8 mouse cellular contexts compared by ENCODE assay signal in the genomic region with DNA sequence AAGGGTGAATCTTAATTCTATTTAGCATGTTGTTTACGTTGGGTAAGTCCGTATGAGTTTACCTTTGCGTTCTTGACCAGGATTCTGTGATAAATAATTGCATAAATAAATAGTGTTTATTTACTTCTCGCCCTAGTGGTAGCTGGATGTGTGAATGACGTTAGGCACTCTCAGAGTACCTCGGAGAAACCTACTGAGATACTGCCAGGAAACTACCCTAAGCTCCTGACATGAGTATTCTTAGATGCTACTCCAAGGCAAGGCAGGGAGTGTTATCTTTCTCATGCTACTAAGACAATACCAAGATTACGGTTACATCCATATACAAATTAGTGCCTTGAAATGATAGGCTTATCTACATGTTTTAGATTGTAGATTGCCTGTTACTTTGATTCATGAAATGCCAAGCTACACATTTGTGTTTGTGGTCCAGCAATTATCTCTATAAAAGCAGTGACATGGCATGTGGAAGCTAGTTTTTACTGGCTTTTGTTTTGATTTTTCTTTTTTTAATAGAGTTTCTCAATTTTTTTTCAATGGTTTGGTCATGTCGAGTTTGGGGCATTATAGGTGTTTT. TPM values are rescaled to one million over a fixed set of nuclear protein-coding genes. Genes with fewer than 3 reads are reported as not detected.
DNase-seq lines count a peak whose midpoint lies in the region; ATAC-seq and TF ChIP-seq lines count a peak whose summit lies in the region.

No protein-coding gene starts in this region.

- peak overlapping the region; percentile 66 for H3K4me3 ChIP-seq in liver, adult 2 months (ENCODE audit: insufficient read depth, low read depth, low read length)
- H3K4me3 ChIP-seq in brown adipose tissue, adult 24 weeks (ENCODE audit: insufficient read depth, low read depth, low read length), result peak overlapping the region; percentile 92
- H3K4me3 ChIP-seq in hindbrain, postnatal 0 days (ENCODE audit: low read length), result peak overlapping the region; percentile 93
- peak overlapping the region; percentile 78 for H3K4me3 ChIP-seq in neural tube, embryonic 12.5 days

- no peak for TF ChIP-seq POLR2A in liver, adult 2 months (IDR thresholded peaks at IDR 0.05; ENCODE audit: extremely low read depth, insufficient read depth, low read length)

- H3K36me3 ChIP-seq in liver, adult 2 months (ENCODE audit: control insufficient read depth, insufficient read depth, low read length), result peaks cover 3% of the 10 kb centered on the region; the same call in 1 of the 2 replicates
- H3K36me3 ChIP-seq in hindbrain, postnatal 0 days (ENCODE audit: insufficient read depth, low read length), result no peaks in the 10 kb centered on the region
- H3K36me3 ChIP-seq in neural tube, embryonic 12.5 days, result peaks cover 4% of the 10 kb centered on the region

- peaks cover 3% of the 10 kb centered on the region; the same call in 1 of the 2 replicates for H3K79me2 ChIP-seq in liver, adult 2 months (ENCODE audit: control insufficient read depth, insufficient read depth, low read length)

- no peaks in the 10 kb centered on the region for H3K27me3 ChIP-seq in liver, adult 2 months (ENCODE audit: control insufficient read depth, insufficient read depth, low read length)
- H3K27me3 ChIP-seq in hindbrain, postnatal 0 days (ENCODE audit: insufficient read depth, low read length), result no peaks in the 10 kb centered on the region
- no peaks in the 10 kb centered on the region for H3K27me3 ChIP-seq in neural tube, embryonic 12.5 days (replicated peaks)

- H3K27ac ChIP-seq in liver, adult 2 months (replicated peaks; ENCODE audit: insufficient read depth, low read depth, low read length), result no peak overlapping the region
- H3K27ac ChIP-seq in brown adipose tissue, adult 24 weeks (replicated peaks; ENCODE audit: low read depth, low read length), result no peak overlapping the region
- H3K27ac ChIP-seq in hindbrain, postnatal 0 days, result peak overlapping the region; percentile 91
- no peak overlapping the region for H3K27ac ChIP-seq in neural tube, embryonic 12.5 days

- WGBS in liver, adult 2 months, result 3% methylated on average over 8 of the region's 8 CpGs
- 12% methylated on average over 8 of the region's 8 CpGs for WGBS in hindbrain, postnatal 0 days
- WGBS in neural tube, embryonic 12.5 days, result 19% methylated on average over 8 of the region's 8 CpGs

- H3K9ac ChIP-seq in liver, adult 2 months (ENCODE audit: low read depth, low read length), result no peak overlapping the region
- peak overlapping the region; percentile 85 for H3K9ac ChIP-seq in hindbrain, postnatal 0 days (replicated peaks; ENCODE audit: low read length)
- H3K9ac ChIP-seq in neural tube, embryonic 12.5 days, result peak overlapping the region; percentile 78

- TF ChIP-seq CTCF in liver, adult 2 months (IDR thresholded peaks at IDR 0.05; ENCODE audit: low read depth, low read length), result no peak
- no peak for TF ChIP-seq CTCF in hindbrain, postnatal 0 days (IDR thresholded peaks at IDR 0.05; ENCODE audit: low read depth)

- no peak for ATAC-seq in hindbrain, postnatal 0 days
- ATAC-seq in neural tube, embryonic 12.5 days (ENCODE audit: low FRiP score, low read depth), result no peak

- H3K4me1 ChIP-seq in liver, adult 2 months (ENCODE audit: control insufficient read depth, insufficient read depth, low read length), result peaks cover 10% of the 10 kb centered on the region; the same call in 1 of the 2 replicates
- H3K4me1 ChIP-seq in brown adipose tissue, adult 24 weeks (ENCODE audit: control insufficient read depth, insufficient read depth, insufficient read length, low read length), result peaks cover 2% of the 10 kb centered on the region; the same call in 1 of the 2 replicates
- 0 out of 2 replicates have a peak, but pooled peaks cover 6% of the 10 kb centered on the region for H3K4me1 ChIP-seq in hindbrain, postnatal 0 days (ENCODE audit: insufficient read depth, low read length)
- H3K4me1 ChIP-seq in neural tube, embryonic 12.5 days, result peaks cover 20% of the 10 kb centered on the region

- H3K9me3 ChIP-seq in hindbrain, postnatal 0 days (ENCODE audit: low read length), result no peaks in the 10 kb centered on the region
- no peaks in the 10 kb centered on the region for H3K9me3 ChIP-seq in neural tube, embryonic 12.5 days

- peak; percentile 30 for DNase-seq in liver, adult 2 months (ENCODE audit: extremely low read depth, low read depth, low spot score)
- no peak for DNase-seq in liver
- DNase-seq in hindbrain, postnatal 0 days (ENCODE audit: low spot score), result no peak
- DNase-seq in spleen, postnatal 4 days (ENCODE audit: low spot score in 2 of 2), result no peak
- no peak for DNase-seq in gastrocnemius, adult 18-20 months (ENCODE audit: low spot score)
- no peak for DNase-seq in thymus, postnatal 10 days (ENCODE audit: low spot score in 2 of 2)

- peak overlapping the region; percentile 81 for H3K4me2 ChIP-seq in hindbrain, postnatal 0 days (ENCODE audit: low read depth, low read length)
- peak overlapping the region; percentile 78 for H3K4me2 ChIP-seq in neural tube, embryonic 12.5 days (replicated peaks)

RNA-seq across cellular contexts. Expression of gene Mageb3, which starts 1.4 kb away (rescaled TPM):
- 0.07 TPM in 1 of 2 replicates, not detected in the other for total RNA-seq in liver, adult 2 months (2014; rRNA removed)
- not detected in 2 replicates for polyA plus RNA-seq in liver, adult 2 months (2012; rRNA removed)
- not detected in 2 replicates for polyA plus RNA-seq in brown adipose tissue, adult 24 weeks (2012; ENCODE audit: insufficient read depth, insufficient read length, missing spikeins)
- total RNA-seq in hindbrain, postnatal 0 days (2014; rRNA removed), result 0.05 and 0.61 TPM in 2 replicates
- 0.10 and 0.15 TPM in 2 replicates for polyA plus RNA-seq in hindbrain, postnatal 0 days (2015; fragmentation: Nextera tagmentation; extraction: Ambion mirVana)
- polyA plus RNA-seq in neural tube, embryonic 12.5 days (2016; fragmentation: Nextera tagmentation; extraction: Ambion mirVana), result 0.43 and 0.55 TPM in 2 replicates
- not detected for total RNA-seq in gastrocnemius, adult 18-20 months (2021)

RNA-seq across cellular contexts. Expression of gene Ctdspl2, which starts 1.5 kb away (rescaled TPM):
- total RNA-seq in liver, adult 2 months (2014; rRNA removed), result 14.3 and 14.9 TPM in 2 replicates
- polyA plus RNA-seq in liver, adult 2 months (2012; rRNA removed), result 1.6 TPM in 2 replicates
- 5.9 and 6.5 TPM in 2 replicates for polyA plus RNA-seq in brown adipose tissue, adult 24 weeks (2012; ENCODE audit: insufficient read depth, insufficient read length, missing spikeins)
- total RNA-seq in hindbrain, postnatal 0 days (2014; rRNA removed), result 32.0 and 40.2 TPM in 2 replicates
- 32.6 and 33.6 TPM in 2 replicates for polyA plus RNA-seq in hindbrain, postnatal 0 days (2015; fragmentation: Nextera tagmentation; extraction: Ambion mirVana)
- 48.7 and 49.1 TPM in 2 replicates for polyA plus RNA-seq in neural tube, embryonic 12.5 days (2016; fragmentation: Nextera tagmentation; extraction: Ambion mirVana)
- total RNA-seq in gastrocnemius, adult 18-20 months (2021), result 1 to 10 TPM; 4.9 to 7.8 TPM
